Mouse (Mus musculus): Measurements from ENCODE around the gene Foxn1. TPM values are rescaled to one million over a fixed set of nuclear protein-coding genes. Genes with fewer than 3 reads are reported as not detected.
A peak's percentile ranks its signal among the peaks of the same experiment; 100 is the strongest.

Gene Foxn1
- total RNA-seq, 2 experiments from 2014 or later: not detected

DNA sequence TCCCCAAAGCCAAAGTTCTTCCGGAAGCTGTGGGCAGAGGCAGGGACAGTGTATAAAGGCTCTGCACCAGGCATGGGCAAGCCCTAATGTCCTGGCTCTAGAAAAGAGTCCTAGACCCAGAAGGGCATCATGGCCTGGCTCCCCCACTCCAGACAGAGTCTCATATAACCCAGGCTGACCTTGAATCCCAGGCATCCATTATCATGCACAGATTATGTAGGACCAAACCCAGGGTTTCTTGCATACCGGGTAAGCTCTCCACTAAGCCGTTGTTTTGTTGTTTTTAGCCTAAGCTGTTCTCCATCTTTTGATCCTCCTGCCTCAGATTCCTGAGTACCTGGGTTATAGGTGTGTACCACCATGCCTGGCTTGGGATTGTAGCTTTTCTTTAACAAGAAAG lies 14.6 kb upstream of the Foxn1 start:
- no peak for DNase-seq (ENCODE audit: low spot score in 2 of 2)

- DNase-seq (ENCODE audit: low spot score in 2 of 2): peak; percentile 90
Measured at GRCm38 (mm10) chr11:78399680-78400079, 13.3 kb upstream of the Foxn1 start.

GRCm38 (mm10) chr11:78398212-78398611 lies 11.9 kb upstream of the Foxn1 start:
- DNase-seq (ENCODE audit: low spot score in 2 of 2): no peak

- DNase-seq (ENCODE audit: low spot score in 2 of 2): peak; percentile 71 to 80
Measured at GRCm38 (mm10) chr11:78397397-78397796, 11.0 kb upstream of the Foxn1 start.

DNA sequence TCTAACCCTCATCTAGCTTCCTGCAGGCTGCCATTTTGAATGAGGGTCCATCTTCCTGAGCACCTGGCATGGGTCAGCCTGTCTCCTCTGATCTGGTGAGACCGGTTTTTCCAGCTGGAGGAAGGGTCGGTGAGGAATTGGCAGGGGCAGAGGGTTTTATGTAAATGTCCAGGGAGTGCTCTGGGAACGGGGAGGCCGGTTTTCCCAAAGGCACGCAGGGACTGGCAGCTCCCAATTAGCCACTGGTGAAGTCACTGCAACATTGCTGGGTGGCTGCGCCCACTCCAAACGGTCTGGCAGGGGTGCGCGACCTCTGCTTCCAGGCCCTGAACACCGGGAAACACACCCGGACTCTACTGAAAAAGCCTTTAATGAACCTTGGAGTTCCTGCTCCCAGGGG lies 10.6 kb upstream of the Foxn1 start:
- DNase-seq (ENCODE audit: low spot score in 2 of 2): no peak

- DNase-seq (ENCODE audit: low spot score in 2 of 2): no peak
Measured at GRCm38 (mm10) chr11:78392728-78393127, 6.4 kb upstream of the Foxn1 start.

- DNase-seq (ENCODE audit: low spot score in 2 of 2): no peak
Measured at GRCm38 (mm10) chr11:78385776-78386175, 582 bp downstream of the Foxn1 start.

DNA sequence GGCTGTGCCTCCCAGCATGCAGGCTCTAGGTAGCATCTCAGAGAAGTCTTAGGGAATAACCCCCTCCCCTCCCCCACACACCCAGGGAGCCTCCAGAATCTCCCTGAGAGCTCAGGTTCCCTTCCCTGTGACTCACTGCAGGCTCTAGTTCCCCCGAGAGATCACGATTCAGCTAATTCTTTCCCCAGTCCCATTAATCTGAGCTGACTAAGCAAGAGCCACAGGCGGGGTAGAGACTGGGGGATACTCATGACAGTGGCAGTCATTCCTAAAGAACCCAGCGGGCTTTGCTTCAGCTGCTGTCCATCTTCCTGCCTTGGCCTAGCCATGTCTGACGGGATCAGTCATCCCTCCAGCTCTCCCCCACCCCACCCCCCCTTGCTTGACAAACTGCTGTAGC lies 3.7 kb downstream of the Foxn1 start:
- DNase-seq (ENCODE audit: low spot score in 2 of 2): no peak

DNA sequence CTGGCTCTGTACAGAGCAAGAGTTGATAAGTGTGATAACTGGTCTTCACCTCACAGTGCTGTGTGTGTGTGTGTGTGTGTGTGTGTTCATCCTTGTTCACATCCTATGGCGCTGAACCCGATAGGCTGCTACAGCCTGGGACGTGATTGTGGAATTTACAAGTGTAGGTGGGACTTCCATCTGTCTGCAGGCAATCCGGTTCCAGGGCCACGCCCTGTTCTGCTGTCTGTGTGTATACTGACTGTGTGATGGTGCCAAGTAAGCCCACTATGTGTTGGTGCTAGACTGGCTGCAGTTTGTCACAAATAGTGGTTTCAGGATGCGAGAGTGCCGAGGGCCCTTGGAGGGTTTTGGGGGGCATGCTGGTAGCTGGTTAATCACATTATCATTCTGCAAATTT lies 4.1 kb downstream of the Foxn1 start:
- DNase-seq (ENCODE audit: low spot score in 2 of 2): no peak

GRCm38 (mm10) chr11:78380996-78381395 lies 5.4 kb downstream of the Foxn1 start:
- no peak for DNase-seq (ENCODE audit: low spot score in 2 of 2)

DNA sequence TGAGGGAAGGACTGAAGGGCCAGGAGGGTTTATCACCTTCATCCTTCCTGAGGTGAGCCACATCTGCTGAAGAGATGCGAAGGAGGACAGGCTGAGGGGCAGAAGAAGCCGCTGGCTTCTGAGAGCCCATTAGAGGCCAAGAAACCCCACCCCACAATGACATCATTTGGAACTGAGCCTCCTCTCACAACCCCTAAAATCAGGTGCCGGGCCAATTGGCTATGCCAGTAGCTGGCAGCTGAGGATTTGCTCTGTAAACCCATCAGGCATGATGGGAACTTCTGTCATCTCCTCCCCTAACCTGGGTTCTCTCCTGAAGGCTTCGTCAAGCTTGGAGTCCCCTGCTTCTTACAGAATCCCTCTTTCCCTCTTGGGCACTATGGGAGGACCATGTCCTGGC lies 6.0 kb downstream of the Foxn1 start:
- DNase-seq (ENCODE audit: low spot score in 2 of 2): no peak

- no peak for DNase-seq (ENCODE audit: low spot score in 2 of 2)
Measured at GRCm38 (mm10) chr11:78377549-78378159, 8.7 kb downstream of the Foxn1 start.

GRCm38 (mm10) chr11:78374147-78374546 lies 12.2 kb downstream of the Foxn1 start:
- DNase-seq (ENCODE audit: low spot score in 2 of 2): no peak

- DNase-seq (ENCODE audit: low spot score in 2 of 2): no peak
Measured at GRCm38 (mm10) chr11:78372610-78373009, 13.7 kb downstream of the Foxn1 start.

DNA sequence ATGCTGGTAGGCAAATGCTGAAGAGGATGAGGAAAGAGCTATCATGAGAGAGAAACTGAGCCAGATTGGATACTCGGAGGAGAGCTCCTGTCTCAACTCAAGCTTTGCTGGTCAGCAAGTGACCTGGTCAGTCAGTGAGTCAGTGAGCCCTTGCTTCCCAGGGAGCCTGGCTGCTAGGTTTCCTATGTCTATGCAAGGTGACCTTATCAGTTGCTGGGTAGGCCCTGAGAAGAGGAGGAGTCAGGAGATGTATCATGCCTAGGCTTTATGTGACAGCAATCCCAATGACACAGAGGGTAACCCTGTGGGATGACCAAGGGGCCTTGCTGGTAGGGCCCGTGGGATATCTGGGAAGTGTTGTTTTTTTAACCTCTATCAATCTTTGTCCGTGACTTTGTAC lies 14.2 kb downstream of the Foxn1 start:
- no peak for DNase-seq (ENCODE audit: low spot score in 2 of 2)

- no peak for DNase-seq (ENCODE audit: low spot score in 2 of 2)
Measured at GRCm38 (mm10) chr11:78371711-78372110, 14.6 kb downstream of the Foxn1 start.

GRCm38 (mm10) chr11:78370389-78370788 lies 16.0 kb downstream of the Foxn1 start:
- no peak for DNase-seq (ENCODE audit: low spot score in 2 of 2)

DNA sequence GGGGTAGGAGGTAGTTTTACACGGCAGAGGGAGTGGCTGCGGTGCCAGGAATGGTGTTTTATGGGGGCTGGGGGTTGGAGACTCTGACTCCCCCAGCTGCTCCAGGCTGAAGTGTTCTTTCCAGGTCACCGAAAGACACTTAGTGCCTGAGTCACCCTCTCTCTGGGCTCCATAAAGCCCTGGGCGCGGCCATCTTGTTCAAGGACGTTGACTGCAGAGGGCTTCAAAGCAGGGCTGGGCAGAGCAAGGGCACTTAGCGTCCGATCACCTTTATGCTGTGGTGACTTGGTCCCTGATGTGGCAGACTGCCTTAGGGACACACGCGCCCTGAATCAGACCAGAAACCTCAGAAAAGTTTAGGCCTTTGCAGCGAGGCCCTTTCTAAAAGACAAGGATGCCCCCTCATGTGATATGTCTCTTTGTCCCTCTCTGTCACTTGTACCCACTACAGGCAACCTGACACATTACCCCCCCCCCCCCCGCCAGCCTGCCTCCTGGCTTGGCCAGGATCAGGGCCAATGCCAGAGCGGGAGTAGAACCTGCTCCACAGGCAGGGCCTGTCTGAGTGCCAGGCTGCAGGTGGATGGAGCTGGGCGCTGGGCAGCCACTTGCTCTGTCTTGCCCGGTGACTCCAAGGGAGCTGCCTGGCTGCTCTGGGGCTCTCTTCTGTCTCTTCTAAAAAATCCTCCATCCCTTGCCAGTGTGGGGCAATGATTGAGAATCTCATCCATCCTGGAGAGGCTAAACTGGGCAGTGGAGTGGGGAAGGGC lies 18.7 kb downstream of the Foxn1 start:
- DNase-seq (ENCODE audit: low spot score in 2 of 2): no peak

DNA sequence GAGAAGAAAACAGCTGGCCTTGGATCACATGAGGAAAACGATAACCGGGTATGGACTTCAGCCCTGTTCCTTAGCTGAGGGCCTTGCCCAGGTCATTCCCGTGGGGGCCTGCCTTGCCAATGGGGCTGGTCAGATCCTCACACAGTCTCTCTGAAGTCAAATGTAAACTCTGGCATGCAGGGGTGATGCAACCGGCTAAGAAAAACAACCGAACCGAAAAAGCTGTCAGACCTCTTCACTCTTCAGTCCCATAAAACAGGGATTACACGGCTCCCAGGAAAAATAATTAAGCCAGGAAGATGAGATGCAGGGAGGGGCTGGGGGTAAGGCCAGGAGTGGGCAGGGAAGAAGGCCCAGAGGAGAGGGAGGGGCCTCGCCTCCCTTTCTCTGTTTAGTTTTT lies 22.3 kb downstream of the Foxn1 start:
- no peak for DNase-seq (ENCODE audit: low spot score in 2 of 2)

DNA sequence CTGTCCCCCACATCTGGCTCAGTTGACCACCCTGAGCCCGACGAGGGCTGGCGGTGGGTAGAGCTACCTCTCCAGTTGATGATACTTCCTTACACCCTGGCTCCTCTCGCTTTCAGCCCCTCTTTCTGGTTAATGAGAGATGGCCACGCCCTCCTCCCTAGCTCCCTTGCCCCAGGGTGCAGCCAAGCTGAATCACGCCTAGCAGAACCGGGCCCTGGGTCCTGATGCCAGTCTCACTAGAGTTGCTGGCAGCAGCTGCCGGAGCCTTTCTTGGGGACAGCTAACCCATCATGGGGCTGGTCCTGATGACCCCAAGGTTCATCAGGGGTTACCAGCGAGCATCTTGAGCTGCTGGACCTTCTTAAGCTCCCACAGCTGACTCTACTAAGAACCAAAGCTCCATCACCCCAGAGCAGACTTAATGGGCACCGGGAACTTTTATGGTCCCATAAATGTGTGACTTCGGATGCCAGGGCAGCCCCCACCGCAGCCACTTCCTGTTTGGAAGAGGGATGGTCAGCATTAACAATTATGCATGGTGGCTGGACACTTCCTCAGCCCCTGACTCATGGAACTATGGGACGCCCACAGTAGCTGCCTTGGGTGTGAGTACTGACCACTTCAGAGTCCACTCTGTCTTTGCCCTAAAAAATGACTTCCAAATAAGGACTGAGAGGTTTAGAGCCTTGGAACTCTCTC lies 22.9 kb downstream of the Foxn1 start:
- no peak for DNase-seq (ENCODE audit: low spot score in 2 of 2)

GRCm38 (mm10) chr11:78360789-78361131 lies 25.6 kb downstream of the Foxn1 start:
- DNase-seq (ENCODE audit: low spot score in 2 of 2): no peak

DNA sequence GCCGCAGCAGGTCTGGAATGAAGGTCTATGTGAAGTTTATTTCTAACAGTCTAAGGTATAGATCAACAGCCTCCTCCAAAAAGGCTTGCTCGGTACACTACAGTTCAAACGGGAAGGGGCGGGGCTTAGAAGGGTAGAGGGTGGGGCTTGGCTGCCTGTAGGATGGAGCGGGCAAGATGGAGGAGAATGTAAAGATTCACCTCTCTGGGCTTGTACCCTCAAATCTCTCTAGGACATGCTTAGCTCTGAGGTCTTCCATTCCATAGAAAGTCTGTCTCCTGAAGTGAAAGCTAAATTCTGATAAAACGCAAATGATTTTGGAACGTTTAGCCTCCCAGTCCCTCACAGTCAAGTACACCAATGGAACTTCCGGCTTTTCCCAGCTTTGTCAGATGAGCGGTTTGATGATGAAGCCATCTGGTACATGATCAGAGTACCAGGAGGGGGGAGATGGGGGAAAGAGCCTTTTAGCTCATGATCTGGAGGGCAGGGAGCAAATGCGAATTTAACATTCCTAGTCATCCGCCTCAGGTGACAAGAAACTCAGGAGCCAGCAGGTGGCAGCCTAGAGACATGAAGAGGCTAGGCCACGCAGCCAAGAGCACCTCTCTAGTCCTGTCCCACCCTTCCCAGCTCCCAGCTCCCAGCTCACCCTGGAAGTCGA lies 26.1 kb downstream of the Foxn1 start:
- peak; percentile 77 to 84 for DNase-seq (ENCODE audit: low spot score in 2 of 2)

Data from layer of hippocampus, postnatal 10 days (tissue).